Mouse (Mus musculus): ENCODE measurements around the gene Gm11213. TPM values are rescaled to one million over a fixed set of nuclear protein-coding genes. Genes with fewer than 3 reads are reported as not detected.

Gm11213 gene
- polyA plus RNA-seq, 1 experiment from 2014 or later: not detected

DNA sequence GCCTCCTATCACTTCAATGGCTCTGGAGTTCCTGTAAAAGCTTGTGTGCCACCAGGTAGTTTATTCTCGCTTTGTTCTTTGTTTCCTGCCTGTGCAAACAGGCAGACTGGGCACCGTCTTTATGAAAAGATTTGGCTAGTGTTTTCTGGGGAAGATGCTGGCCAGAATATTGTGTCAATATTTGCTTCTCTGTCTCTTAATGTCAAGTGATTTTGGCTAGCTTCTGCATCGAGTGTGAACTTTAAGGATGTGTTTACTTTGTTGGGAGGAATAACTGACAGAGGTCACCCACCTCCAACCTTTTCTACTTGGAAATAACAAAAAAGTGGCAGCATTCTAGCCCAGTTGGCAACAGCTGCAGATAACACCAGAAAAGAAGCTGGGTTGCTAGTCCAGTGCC lies 50.4 kb downstream of the Gm11213 start:
- TF ChIP-seq CTCF (IDR thresholded peaks at IDR 0.05; ENCODE audit: low read depth) (no peak), EP300 (IDR thresholded peaks at IDR 0.05; ENCODE audit: low read depth) (no peak)
- DNase-seq (no peak), ATAC-seq (no peak)
- 53% methylated on average over 3 of the region's 3 CpGs for WGBS (ENCODE audit: insufficient replicate concordance)
- H3K27me3 ChIP-seq (ENCODE audit: insufficient read depth, low read length): no peaks in the 10 kb centered on the region
- H3K4me1 ChIP-seq (ENCODE audit: insufficient read depth): peaks cover 47% of the 10 kb centered on the region
- H3K27ac ChIP-seq (ENCODE audit: low read depth): peak overlapping the region; percentile 71
- H3K9ac ChIP-seq (replicated peaks): no peak overlapping the region
- H3K36me3 ChIP-seq (replicated peaks; ENCODE audit: insufficient read depth, low read length): peaks cover 28% of the 10 kb centered on the region
- H3K9me3 ChIP-seq (ENCODE audit: low read length): no peaks in the 10 kb centered on the region
- H3K4me3 ChIP-seq (ENCODE audit: low read depth, low read length): no peak overlapping the region
- H3K4me2 ChIP-seq (ENCODE audit: low read depth, low read length): no peak overlapping the region

- DNase-seq (peak; percentile 14), ATAC-seq (peak; percentile 47)
- Histone ChIP-seq H3K27ac (ENCODE audit: low read depth) (peak overlapping the region; percentile 71), H3K36me3 (replicated peaks; ENCODE audit: insufficient read depth, low read length) (peaks cover 34% of the 10 kb centered on the region), H3K4me3 (ENCODE audit: low read depth, low read length) (no peak overlapping the region), H3K9ac (replicated peaks) (no peak overlapping the region), H3K27me3 (ENCODE audit: insufficient read depth, low read length) (no peaks in the 10 kb centered on the region), H3K4me2 (ENCODE audit: low read depth, low read length) (no peak overlapping the region), H3K9me3 (ENCODE audit: low read length) (no peaks in the 10 kb centered on the region), H3K4me1 (ENCODE audit: insufficient read depth) (peaks cover 40% of the 10 kb centered on the region)
- WGBS (ENCODE audit: insufficient replicate concordance): 57% methylated on average over 4 of the region's 4 CpGs
- no peak for TF ChIP-seq CTCF (IDR thresholded peaks at IDR 0.05; ENCODE audit: low read depth)
- peak; percentile 82 for TF ChIP-seq EP300 (IDR thresholded peaks at IDR 0.05; ENCODE audit: low read depth)
Observed at GRCm38 (mm10) chr4:63553789-63554576, 51.1 kb downstream of the Gm11213 start.

- no peak for TF ChIP-seq EP300 (IDR thresholded peaks at IDR 0.05; ENCODE audit: low read depth)
- TF ChIP-seq CTCF (IDR thresholded peaks at IDR 0.05; ENCODE audit: low read depth): no peak
- Histone ChIP-seq H3K4me3 (ENCODE audit: low read depth, low read length) (no peak overlapping the region), H3K27ac (ENCODE audit: low read depth) (peak overlapping the region; percentile 71), H3K4me2 (ENCODE audit: low read depth, low read length) (no peak overlapping the region), H3K27me3 (ENCODE audit: insufficient read depth, low read length) (no peaks in the 10 kb centered on the region), H3K4me1 (ENCODE audit: insufficient read depth) (peaks cover 36% of the 10 kb centered on the region), H3K9ac (replicated peaks) (no peak overlapping the region), H3K36me3 (replicated peaks; ENCODE audit: insufficient read depth, low read length) (peaks cover 41% of the 10 kb centered on the region), H3K9me3 (ENCODE audit: low read length) (no peaks in the 10 kb centered on the region)
- DNase-seq (no peak), ATAC-seq (no peak)
- WGBS (ENCODE audit: insufficient replicate concordance): 85% methylated on average over 1 of the region's 1 CpGs
Observed at GRCm38 (mm10) chr4:63552865-63553264, 52.2 kb downstream of the Gm11213 start.

DNA sequence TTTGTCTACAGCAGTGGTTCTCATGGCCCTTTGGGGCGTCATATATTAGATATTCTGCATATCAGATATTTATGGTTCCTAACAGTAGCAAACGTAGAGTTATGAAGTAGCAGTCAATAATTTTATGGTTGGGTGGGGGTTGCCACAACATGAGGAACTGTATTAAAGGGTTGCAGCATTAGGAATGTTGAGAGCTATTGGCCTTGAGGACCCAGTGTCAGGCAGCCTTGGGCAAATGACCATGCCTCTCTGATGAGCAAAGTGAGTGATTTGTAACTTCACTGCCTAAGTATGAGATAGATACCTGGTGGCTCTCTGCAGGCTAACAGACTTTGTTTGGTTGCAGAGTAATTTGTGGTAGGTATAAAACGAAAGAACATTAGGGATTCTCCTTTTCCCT lies 54.2 kb downstream of the Gm11213 start:
- Histone ChIP-seq H3K36me3 (replicated peaks; ENCODE audit: insufficient read depth, low read length) (peaks cover 44% of the 10 kb centered on the region), H3K4me3 (ENCODE audit: low read depth, low read length) (no peak overlapping the region), H3K27ac (ENCODE audit: low read depth) (no peak overlapping the region), H3K27me3 (ENCODE audit: insufficient read depth, low read length) (no peaks in the 10 kb centered on the region), H3K9me3 (ENCODE audit: low read length) (no peaks in the 10 kb centered on the region), H3K4me1 (ENCODE audit: insufficient read depth) (peaks cover 37% of the 10 kb centered on the region), H3K9ac (replicated peaks) (no peak overlapping the region), H3K4me2 (ENCODE audit: low read depth, low read length) (no peak overlapping the region)
- WGBS (ENCODE audit: insufficient replicate concordance): 86% methylated on average over 3 of the region's 3 CpGs
- TF ChIP-seq CTCF (IDR thresholded peaks at IDR 0.05; ENCODE audit: low read depth): no peak
- TF ChIP-seq EP300 (IDR thresholded peaks at IDR 0.05; ENCODE audit: low read depth): no peak
- DNase-seq (no peak), ATAC-seq (no peak)

GRCm38 (mm10) chr4:63548491-63548890 lies 56.6 kb downstream of the Gm11213 start:
- no peak for TF ChIP-seq EP300 (IDR thresholded peaks at IDR 0.05; ENCODE audit: low read depth)
- no peak for TF ChIP-seq CTCF (IDR thresholded peaks at IDR 0.05; ENCODE audit: low read depth)
- H3K4me2 ChIP-seq (ENCODE audit: low read depth, low read length): no peak overlapping the region
- ATAC-seq: no peak
- H3K4me1 ChIP-seq (ENCODE audit: insufficient read depth): peaks cover 33% of the 10 kb centered on the region
- no peaks in the 10 kb centered on the region for H3K27me3 ChIP-seq (ENCODE audit: insufficient read depth, low read length)
- H3K27ac ChIP-seq (ENCODE audit: low read depth): no peak overlapping the region
- no peaks in the 10 kb centered on the region for H3K9me3 ChIP-seq (ENCODE audit: low read length)
- H3K36me3 ChIP-seq (replicated peaks; ENCODE audit: insufficient read depth, low read length): peaks cover 44% of the 10 kb centered on the region
- DNase-seq: no peak
- no peak overlapping the region for H3K9ac ChIP-seq (replicated peaks)
- 76% methylated on average over 3 of the region's 3 CpGs for WGBS (ENCODE audit: insufficient replicate concordance)
- no peak overlapping the region for H3K4me3 ChIP-seq (ENCODE audit: low read depth, low read length)

DNA sequence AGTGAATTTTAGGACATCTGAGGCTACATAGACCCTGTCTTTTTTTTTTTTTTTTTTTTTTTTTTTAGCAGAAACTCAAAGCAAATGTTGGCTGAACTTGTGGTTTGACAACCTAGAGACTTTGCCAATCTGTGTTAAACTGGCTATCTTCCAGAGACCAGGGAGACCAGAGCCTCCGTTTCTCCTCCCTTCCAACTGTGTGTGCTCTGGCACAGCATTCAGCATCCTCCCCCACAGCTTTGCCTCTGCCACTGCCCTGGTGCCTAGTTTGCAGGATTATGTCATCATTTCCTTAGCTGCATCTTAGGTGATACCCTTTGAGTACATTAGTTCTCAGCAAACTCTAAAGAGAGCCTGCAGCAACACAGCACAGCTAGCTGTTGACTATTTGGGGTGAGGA lies 57.3 kb downstream of the Gm11213 start:
- whole genome bisulfite sequencing (ENCODE audit: insufficient replicate concordance): 45% methylated on average over 1 of the region's 1 CpGs
- Histone ChIP-seq H3K9ac (replicated peaks) (no peak overlapping the region), H3K27me3 (ENCODE audit: insufficient read depth, low read length) (no peaks in the 10 kb centered on the region), H3K9me3 (ENCODE audit: low read length) (no peaks in the 10 kb centered on the region), H3K4me2 (ENCODE audit: low read depth, low read length) (0 out of 2 replicates have a peak overlapping the region, but pooled peaks have one; percentile 72), H3K4me3 (ENCODE audit: low read depth, low read length) (no peak overlapping the region), H3K4me1 (ENCODE audit: insufficient read depth) (peaks cover 30% of the 10 kb centered on the region), H3K36me3 (replicated peaks; ENCODE audit: insufficient read depth, low read length) (peaks cover 39% of the 10 kb centered on the region), H3K27ac (ENCODE audit: low read depth) (no peak overlapping the region)
- DNase-seq: peak; percentile 15
- TF ChIP-seq EP300 (IDR thresholded peaks at IDR 0.05; ENCODE audit: low read depth) (no peak), CTCF (IDR thresholded peaks at IDR 0.05; ENCODE audit: low read depth) (no peak)
- no peak for ATAC-seq

Other genes with a start within 250 kb of the Gm11213 start
- gene Orm3, start 249.1 kb downstream of the Gm11213 start, polyA plus RNA-seq (2015; fragmentation: Nextera tagmentation; extraction: Ambion mirVana): not detected in 2 replicates
- not detected in 2 replicates for gene Orm2, start 242.8 kb downstream of the Gm11213 start, polyA plus RNA-seq (2015; fragmentation: Nextera tagmentation; extraction: Ambion mirVana)
- gene Akna, start 201.9 kb downstream of the Gm11213 start, polyA plus RNA-seq (2015; fragmentation: Nextera tagmentation; extraction: Ambion mirVana): 4.6 and 5.2 TPM in 2 replicates
- 0.61 and 0.64 TPM in 2 replicates for gene Whrn, start 109.3 kb downstream of the Gm11213 start, polyA plus RNA-seq (2015; fragmentation: Nextera tagmentation; extraction: Ambion mirVana)
- gene Atp6v1g1, start 60.5 kb downstream of the Gm11213 start, polyA plus RNA-seq (2015; fragmentation: Nextera tagmentation; extraction: Ambion mirVana): 148 and 152 TPM in 2 replicates
- 13.1 and 17.3 TPM in 2 replicates for gene Tmem268, start 46.5 kb downstream of the Gm11213 start, polyA plus RNA-seq (2015; fragmentation: Nextera tagmentation; extraction: Ambion mirVana)
- gene Tex48, start 17.2 kb upstream of the Gm11213 start, polyA plus RNA-seq (2015; fragmentation: Nextera tagmentation; extraction: Ambion mirVana): not detected in 2 replicates
- gene Gm11214, start 58.1 kb upstream of the Gm11213 start, polyA plus RNA-seq (2015; fragmentation: Nextera tagmentation; extraction: Ambion mirVana): not detected in 2 replicates
- gene Tnfsf15, start 139.9 kb upstream of the Gm11213 start, polyA plus RNA-seq (2015; fragmentation: Nextera tagmentation; extraction: Ambion mirVana): not detected in 2 replicates